Mouse (Mus musculus) MEL (cell line): ENCODE measurements around the gene Srd5a3.

Experiments used
- BHLHE40 ChIP-seq: IDR thresholded peaks from 2 replicates; pipeline ENCODE4 v1.6.1; 2012; ENCODE audit warnings: low read depth, mild to moderate bottlenecking, inconsistent platforms, low read length, improper control_type of control experiment, borderline replicate concordance
- CTCF ChIP-seq, 3 experiments: IDR thresholded peaks in 2 of 3; conservative IDR thresholded peaks in 1 of 3; 2 replicates each; pipeline ENCODE4 v1.5.1; 2011 to 2012; ENCODE audit warnings: low read length in 3 of 3, low read depth in 2 of 3, mild to moderate bottlenecking in 2 of 3, improper control_type of control experiment in 1 of 3, inconsistent platforms in 1 of 3, mixed read lengths in 1 of 3, moderate library complexity in 1 of 3; ENCODE audit not compliant: control insufficient read depth in 1 of 3, insufficient read depth in 1 of 3, poor library complexity in 1 of 3, severe bottlenecking in 1 of 3
- NELFE ChIP-seq: IDR thresholded peaks from 2 replicates; pipeline ENCODE4 v1.6.1; 2011; ENCODE audit warnings: low read depth, low read length, improper control_type of control experiment
- POLR2A ChIP-seq, 2 experiments: IDR thresholded peaks; 2 replicates each; pipeline ENCODE4 v1.6.1; 2011 to 2012; ENCODE audit warnings: low read length in 2 of 2, mild to moderate bottlenecking in 2 of 2, control low read depth in 1 of 2, improper control_type of control experiment in 1 of 2, low read depth in 1 of 2, moderate library complexity in 1 of 2; ENCODE audit not compliant: control insufficient read depth in 1 of 2, insufficient read depth in 1 of 2, poor library complexity in 1 of 2
- TCF12 ChIP-seq: IDR thresholded peaks from 2 replicates; pipeline ENCODE4 v1.6.1; 2014; ENCODE audit warnings: low read depth, mild to moderate bottlenecking, inconsistent platforms, low read length, improper control_type of control experiment, moderate library complexity
- USF2 ChIP-seq, 2 experiments: IDR thresholded peaks; 2 replicates each; pipeline ENCODE4 v1.6.1; 2011 to 2012; ENCODE audit warnings: improper control_type of control experiment in 2 of 2, low read length in 2 of 2, borderline replicate concordance in 1 of 2, inconsistent platforms in 1 of 2, low read depth in 1 of 2, mild to moderate bottlenecking in 1 of 2; ENCODE audit not compliant: insufficient read depth in 1 of 2

GRCm38 (mm10) chr5:76187885-76188284, 47.8 kb downstream of the Srd5a3 start:
- TF ChIP-seq CTCF (IDR thresholded peaks at IDR 0.05 in 2 of 3, conservative IDR thresholded peaks at IDR 0.05 in 1 of 3; ENCODE audit: control insufficient read depth in 1 of 3, insufficient read depth in 1 of 3, low read depth in 2 of 3, low read length in 3 of 3, poor library complexity in 1 of 3, severe bottlenecking in 1 of 3): no peak
- no peak for TF ChIP-seq BHLHE40
- 0 out of 4 replicates have a peak, but pooled peaks of 1 of the 2 experiments have one; percentile 28 for TF ChIP-seq POLR2A (IDR thresholded peaks at IDR 0.05; ENCODE audit: control insufficient read depth in 1 of 2, insufficient read depth in 1 of 2, low read depth in 1 of 2, low read length in 2 of 2, poor library complexity in 1 of 2)
- no peak for TF ChIP-seq NELFE
- no peak for TF ChIP-seq USF2 (IDR thresholded peaks at IDR 0.05; ENCODE audit: borderline replicate concordance in 1 of 2, insufficient read depth in 1 of 2, low read depth in 1 of 2, low read length in 2 of 2)
- no peak for TF ChIP-seq TCF12
